Mouse (Mus musculus) bone marrow macrophage, adult 2 months (primary cell): ENCODE results near the gene Rin2.

Source experiments
- CTCF ChIP-seq: IDR thresholded peaks from 2 replicates; pipeline ENCODE4 v1.5.1; 2012; ENCODE audit warnings: low read depth, mild to moderate bottlenecking, low read length, moderate library complexity
- POLR2A ChIP-seq: IDR thresholded peaks from 2 replicates; pipeline ENCODE4 v1.6.1; 2012; ENCODE audit warnings: mild to moderate bottlenecking, low read depth, low read length, borderline replicate concordance

DNA sequence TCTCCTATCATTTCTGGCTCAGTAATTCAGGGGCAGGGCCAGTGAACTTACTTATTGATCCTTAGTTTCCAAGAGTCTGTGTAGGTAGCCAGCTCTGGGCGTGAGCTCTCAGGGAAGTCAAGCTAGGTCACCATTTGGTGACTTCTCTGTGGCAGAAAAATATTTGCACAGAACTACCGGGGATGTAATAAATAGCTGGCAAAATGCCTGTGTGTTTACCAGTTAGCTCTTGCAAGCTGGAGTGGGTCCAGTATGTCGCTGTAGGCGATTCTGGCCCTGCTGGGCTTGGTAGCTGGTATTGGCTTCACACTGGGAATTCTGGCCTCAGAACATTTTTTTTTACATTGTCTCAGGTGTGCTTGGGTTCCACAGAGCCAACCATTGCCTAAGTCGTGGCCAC, 60.1 kb downstream of the Rin2 start:
- TF ChIP-seq POLR2A (no peak), CTCF (no peak)
